Mouse (Mus musculus) hindbrain, embryonic 14.5 days (tissue): ENCODE results near the gene Rgl1. TPM values are rescaled to one million over a fixed set of nuclear protein-coding genes. Genes with fewer than 3 reads are reported as not detected.

Source experiments
- ATAC-seq: fragments of 200-750 bp; cut with Nextera tagmentation; 2 replicates; pipeline ENCODE4 v1.8.0; 2017; ENCODE audit warnings: moderate number of reproducible peaks, mild to moderate bottlenecking, moderate TSS enrichment, moderate library complexity; ENCODE audit not compliant: low FRiP score
- DNase-seq: peaks from one replicate; pipeline ENCODE4 v3.0.0-alpha.2; 2015; ENCODE audit warnings: low spot score
- H3K27ac ChIP-seq: fragments of 300-500 bp; sonication (generic); 2 replicates; pipeline ENCODE4 v1.5.1; 2014; ENCODE audit warnings: mild to moderate bottlenecking, moderate library complexity
- H3K27me3 ChIP-seq: fragments of 300-500 bp; sonication (generic); 2 replicates; pipeline ENCODE4 v1.6.1; 2014; ENCODE audit warnings: mild to moderate bottlenecking, low read length, mixed read lengths; ENCODE audit not compliant: control insufficient read depth, insufficient read depth
- H3K36me3 ChIP-seq: fragments of 300-500 bp; sonication (generic); replicated peaks from 2 replicates; pipeline ENCODE4 v1.6.1; 2014; ENCODE audit not compliant: control insufficient read depth, insufficient read depth
- H3K4me1 ChIP-seq: fragments of 300-500 bp; sonication (generic); replicated peaks from 2 replicates; pipeline ENCODE4 v1.6.1; 2014; ENCODE audit warnings: antibody characterized with exemption, low read length, mixed read lengths; ENCODE audit not compliant: control insufficient read depth, insufficient read depth
- H3K4me2 ChIP-seq: fragments of 300-500 bp; sonication (generic); replicated peaks from 2 replicates; pipeline ENCODE4 v1.6.1; 2014; ENCODE audit warnings: mild to moderate bottlenecking, moderate library complexity
- H3K4me3 ChIP-seq: fragments of 300-500 bp; sonication (generic); replicated peaks from 2 replicates; pipeline ENCODE4 v1.5.1; 2014; ENCODE audit warnings: mild to moderate bottlenecking, low read length
- H3K9ac ChIP-seq: fragments of 300-500 bp; sonication (generic); 2 replicates; pipeline ENCODE4 v1.6.1; 2014
- H3K9me3 ChIP-seq: fragments of 300-500 bp; sonication (generic); 2 replicates; pipeline ENCODE4 v1.6.1; 2016; ENCODE audit warnings: low read length; ENCODE audit not compliant: control insufficient read depth
- WGBS: fragments of 180-500 bp; shearing (Covaris S2); extraction: QIAGEN DNeasy Blood & Tissue Kit; methylation state at CpG from one replicate; pipeline ENCODE4 v1.1.7; 2014; 5-methylcytosine and 5-hydroxymethylcytosine counted together
- polyA plus RNA-seq: library from polyadenylated mRNA; unstranded; fragments of >200 nt; fragmentation: Nextera tagmentation; extraction: Ambion mirVana; gene quantifications from 2 replicates; pipeline ENCODE4 v1.2.1, GENCODE M21; 2014

Gene Rgl1
- polyA plus RNA-seq = 20.0 and 20.9 TPM in 2 replicates

DNA sequence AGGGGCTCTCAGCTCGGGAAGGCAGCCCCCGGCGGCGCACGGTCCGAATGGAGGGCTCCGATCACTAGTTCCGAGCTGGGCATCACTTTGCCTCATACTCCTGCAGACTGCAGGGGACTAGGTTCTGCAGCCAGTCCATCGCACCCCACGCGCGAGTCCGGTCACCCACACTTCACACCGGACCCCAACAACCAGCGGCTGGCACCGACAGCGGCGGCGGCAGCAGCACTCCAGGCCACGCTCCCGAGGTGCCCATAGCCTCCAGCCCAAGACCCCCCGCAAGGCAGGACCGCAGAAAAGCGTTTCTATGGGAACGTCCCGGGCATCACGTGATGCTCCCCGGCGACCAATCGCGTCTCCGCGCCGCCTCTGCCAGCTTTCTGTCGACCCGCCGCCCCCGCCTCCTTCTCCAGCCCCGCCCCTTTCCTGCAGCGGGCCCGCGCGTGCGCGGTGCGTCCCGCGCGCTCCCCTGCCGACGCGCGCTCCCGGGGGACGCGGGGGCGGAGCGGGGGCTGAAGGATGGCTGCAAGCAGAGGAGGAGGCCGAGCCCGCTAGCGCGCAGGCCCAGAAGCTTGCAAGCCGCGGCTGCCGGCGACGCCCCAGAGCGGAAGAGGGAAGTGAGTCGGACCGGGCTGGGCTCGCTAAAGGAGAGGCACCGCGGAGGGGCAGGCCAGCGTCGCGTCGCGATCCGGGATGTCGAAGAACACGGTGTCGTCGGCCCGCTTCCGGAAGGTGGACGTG lies at the start of gene Rgl1, which contains the start of gene Arpc5:
Gene Rgl1 (minus strand): TSS at position 320 of the 741 bp plus-strand sequence.
Gene Arpc5 (plus strand): TSS at position 511 of the 741 bp plus-strand sequence.
- Histone ChIP-seq H3K9me3 (no peaks in the 10 kb centered on the region), H3K4me1 (peaks cover 25% of the 10 kb centered on the region), H3K4me3 (peak within 1 kb of the TSS; percentile 94), H3K27me3 (no peaks in the 10 kb centered on the region), H3K27ac (peak within 1 kb of the TSS; percentile 89), H3K36me3 (peaks cover 22% of the 10 kb centered on the region), H3K9ac (peak within 1 kb of the TSS; percentile 90), H3K4me2 (peak within 1 kb of the TSS; percentile 79)
- peak; percentile 96 for DNase-seq
- peak; percentile 96 for ATAC-seq
- WGBS = under 1% methylated on average over 74 of the region's 86 CpGs

DNA sequence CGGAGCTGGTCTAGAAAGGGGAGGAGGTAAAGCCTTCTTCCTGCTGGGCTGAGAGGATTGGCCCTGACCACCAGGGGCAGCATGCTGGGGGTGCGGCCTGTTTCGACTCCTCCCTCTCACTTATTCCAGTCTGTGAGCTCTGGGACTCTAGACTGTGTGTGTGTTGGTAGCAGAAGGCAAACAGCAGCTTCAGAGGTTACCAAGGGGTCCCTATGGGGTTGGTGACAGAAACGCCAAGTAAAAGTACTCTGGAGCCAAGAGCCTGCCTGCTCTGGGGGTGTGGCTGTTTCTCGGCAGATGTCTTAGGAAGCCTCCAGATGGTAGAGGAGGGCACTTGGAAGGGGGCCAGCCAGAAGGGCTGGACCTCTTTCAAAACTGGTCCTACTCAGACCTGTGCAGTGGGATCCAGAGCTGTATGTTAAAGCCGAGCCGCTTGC lies 49.1 kb upstream of the Rgl1 start:
- no peaks in the 10 kb centered on the region for H3K36me3 ChIP-seq
- peak; percentile 84 for ATAC-seq
- DNase-seq = peak; percentile 71
- H3K4me2 ChIP-seq = no peak overlapping the region
- H3K27ac ChIP-seq = no peak overlapping the region
- no peaks in the 10 kb centered on the region for H3K27me3 ChIP-seq
- H3K9ac ChIP-seq = no peak overlapping the region
- H3K4me3 ChIP-seq = no peak overlapping the region
- peaks cover 25% of the 10 kb centered on the region for H3K4me1 ChIP-seq
- WGBS = 19% methylated on average over 6 of the region's 7 CpGs
- H3K9me3 ChIP-seq = no peaks in the 10 kb centered on the region

DNA sequence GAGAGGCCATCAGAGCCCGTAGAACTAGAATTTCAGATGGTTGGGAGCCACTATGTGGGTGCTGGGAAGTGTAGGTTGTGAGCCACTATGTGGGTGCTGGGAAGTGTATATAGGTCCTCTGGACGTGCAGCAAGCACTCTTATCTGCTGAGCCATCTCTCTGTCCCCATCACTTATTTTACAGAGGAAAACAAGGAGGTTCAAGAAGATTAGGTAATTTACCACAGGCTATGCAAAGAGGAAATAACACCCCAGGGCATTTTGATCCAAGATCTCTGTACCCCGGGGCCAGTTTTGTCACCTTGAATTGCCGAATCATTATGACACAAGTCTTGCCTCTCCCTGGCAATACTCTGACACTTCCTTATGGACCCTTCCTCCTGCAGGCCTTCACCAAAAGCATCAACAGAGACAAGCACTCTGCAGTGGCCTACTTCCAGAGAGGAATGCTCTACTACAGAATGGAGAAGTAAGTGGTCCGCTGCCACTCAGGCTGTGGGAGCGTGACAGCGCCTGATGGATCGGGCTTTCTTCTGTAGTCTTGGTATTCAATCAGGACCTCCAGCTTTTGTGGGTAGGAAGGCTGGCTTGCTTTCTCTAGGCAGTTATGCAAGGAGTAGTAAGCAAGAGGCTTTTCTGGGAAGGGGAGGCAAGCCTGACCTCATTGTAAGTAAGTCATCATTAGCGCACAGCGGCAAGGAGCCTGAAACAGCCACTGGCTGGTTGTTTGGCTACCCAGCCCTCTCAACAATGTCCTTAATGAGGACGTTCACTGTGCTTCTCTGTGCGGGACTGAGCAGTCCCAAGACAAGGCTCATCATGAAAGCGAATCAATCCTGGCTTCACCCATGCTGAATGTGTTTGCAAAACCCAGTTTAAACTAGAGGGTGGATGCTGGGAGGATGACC lies 44.6 kb upstream of the Rgl1 start:
- Histone ChIP-seq H3K9ac (no peak overlapping the region), H3K27me3 (no peaks in the 10 kb centered on the region), H3K27ac (no peak overlapping the region), H3K4me2 (no peak overlapping the region), H3K36me3 (no peaks in the 10 kb centered on the region), H3K9me3 (no peaks in the 10 kb centered on the region), H3K4me1 (peaks cover under 1% of the 10 kb centered on the region; the same call in 1 of the 2 replicates), H3K4me3 (no peak overlapping the region)
- ATAC-seq (no peak), DNase-seq (no peak)
- WGBS = 49% methylated on average over 13 of the region's 13 CpGs

DNA sequence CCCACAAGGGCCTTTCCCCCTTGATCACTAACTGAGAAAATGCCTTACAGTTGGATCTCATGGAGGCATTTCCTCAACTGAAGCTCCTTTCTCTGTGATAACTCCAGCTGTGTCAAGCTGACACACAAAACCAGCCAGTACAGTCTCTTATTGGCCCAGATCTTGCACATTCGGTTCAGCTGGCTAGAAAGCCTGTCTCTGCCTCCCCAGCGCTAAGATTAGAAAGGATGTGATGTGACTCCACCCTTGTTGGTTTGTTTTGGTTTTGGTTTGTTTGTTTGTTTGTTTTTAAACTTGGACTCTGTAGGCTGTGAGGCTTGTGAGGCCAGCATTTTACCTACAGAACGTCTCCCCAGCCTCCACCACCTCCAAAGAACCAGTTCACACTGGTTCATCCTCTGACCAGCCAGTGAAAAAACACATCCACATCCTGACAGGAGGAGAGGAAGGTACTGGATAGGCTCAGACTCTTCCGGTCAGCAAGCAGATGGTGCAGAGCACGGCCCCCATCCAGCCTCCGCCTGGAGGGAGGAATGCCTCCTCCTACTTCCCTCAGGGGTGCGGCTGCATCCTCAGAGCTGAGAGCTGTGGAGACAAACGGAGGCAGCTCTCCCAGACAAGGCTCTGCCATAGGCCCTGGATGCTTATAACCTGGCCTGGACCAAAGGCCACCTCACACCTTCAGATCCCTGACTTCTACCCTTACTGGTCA lies 43.5 kb upstream of the Rgl1 start:
- no peaks in the 10 kb centered on the region for H3K27me3 ChIP-seq
- H3K4me2 ChIP-seq = no peak overlapping the region
- no peaks in the 10 kb centered on the region for H3K9me3 ChIP-seq
- WGBS = 29% methylated on average over 8 of the region's 8 CpGs
- H3K4me3 ChIP-seq = no peak overlapping the region
- H3K4me1 ChIP-seq = no peaks in the 10 kb centered on the region
- no peaks in the 10 kb centered on the region for H3K36me3 ChIP-seq
- H3K27ac ChIP-seq = no peak overlapping the region
- no peak overlapping the region for H3K9ac ChIP-seq
- ATAC-seq (no peak), DNase-seq (no peak)

DNA sequence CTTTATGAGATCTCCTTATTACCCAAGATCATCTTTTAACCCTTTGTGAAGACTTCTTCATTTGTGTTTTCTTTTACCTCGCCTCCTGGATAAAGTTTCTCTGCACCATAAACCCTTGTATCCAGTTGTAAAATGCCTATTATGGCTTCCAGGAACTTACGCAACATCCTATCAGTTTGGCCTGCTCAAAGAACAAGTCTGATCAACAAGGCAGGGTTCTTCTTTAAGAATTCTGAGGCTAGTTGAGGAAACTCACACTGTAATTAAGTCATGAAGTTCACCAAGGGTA lies 42.2 kb upstream of the Rgl1 start:
- WGBS = 95% methylated on average over 2 of the region's 2 CpGs
- Histone ChIP-seq H3K27me3 (no peaks in the 10 kb centered on the region), H3K4me3 (no peak overlapping the region), H3K9me3 (no peaks in the 10 kb centered on the region), H3K4me1 (no peaks in the 10 kb centered on the region), H3K4me2 (no peak overlapping the region), H3K9ac (no peak overlapping the region), H3K36me3 (no peaks in the 10 kb centered on the region), H3K27ac (no peak overlapping the region)
- ATAC-seq (no peak), DNase-seq (no peak)

DNA sequence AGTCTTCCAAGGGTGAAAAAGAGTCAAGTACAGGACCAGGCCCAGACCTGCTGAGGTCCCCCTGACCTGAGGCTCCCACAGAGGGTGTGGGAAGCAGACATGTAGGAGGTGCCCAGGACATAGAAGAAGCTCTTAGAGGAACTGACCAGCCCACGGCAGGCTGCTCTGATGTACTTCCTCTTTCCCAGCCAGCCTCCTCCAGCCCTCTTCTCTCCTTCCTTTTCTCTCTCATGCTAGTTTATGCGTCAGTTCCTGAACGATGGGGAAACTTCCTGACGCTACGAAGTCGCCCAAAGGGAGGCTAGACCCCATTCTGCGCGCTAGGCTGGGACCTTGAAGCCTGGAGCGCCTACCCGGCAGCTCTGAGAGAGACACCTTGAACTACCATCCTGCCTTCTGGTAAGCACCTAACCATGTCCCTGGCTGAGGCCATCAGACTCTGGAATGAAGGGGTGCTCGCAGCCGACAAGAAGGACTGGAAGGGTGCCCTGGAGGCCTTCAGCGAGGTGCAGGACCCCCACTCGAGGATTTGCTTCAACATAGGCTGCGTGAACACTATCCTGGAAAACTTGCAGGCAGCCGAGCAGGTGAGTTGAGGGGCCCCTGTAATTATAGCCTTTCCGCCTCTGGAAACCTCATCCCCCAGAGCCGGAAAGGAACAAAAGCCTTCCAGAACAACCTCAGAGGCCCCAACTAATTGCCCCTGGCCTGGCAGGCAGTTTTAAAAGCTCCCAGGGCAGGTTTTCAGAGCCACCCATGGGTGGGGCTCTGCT lies 41.7 kb upstream of the Rgl1 start:
- no peak for ATAC-seq
- 85% methylated on average over 18 of the region's 18 CpGs for WGBS
- no peak for DNase-seq

DNA sequence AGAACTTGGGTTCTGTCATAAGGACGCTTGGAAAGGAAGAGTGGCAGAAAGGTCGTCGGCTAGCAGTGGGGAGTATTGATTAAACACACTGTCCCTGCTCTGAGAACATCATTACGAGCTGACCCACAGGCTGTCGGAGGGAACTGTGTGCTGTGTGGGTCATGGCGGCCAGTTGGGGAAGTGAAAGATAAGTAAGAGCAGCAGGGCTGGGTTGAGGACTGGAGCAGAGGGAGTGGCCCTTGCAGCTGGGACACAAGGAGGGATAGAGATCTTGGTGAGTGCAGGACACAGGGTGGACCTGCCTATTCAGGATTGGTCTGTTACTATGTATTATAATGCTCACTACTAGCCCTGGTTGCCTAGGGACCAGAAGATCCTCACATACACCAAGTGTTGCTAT lies 38.8 kb upstream of the Rgl1 start:
- Histone ChIP-seq H3K4me3 (no peak overlapping the region), H3K4me1 (peaks cover 5% of the 10 kb centered on the region; the same call in 1 of the 2 replicates), H3K9ac (no peak overlapping the region), H3K36me3 (no peaks in the 10 kb centered on the region), H3K4me2 (no peak overlapping the region), H3K27ac (no peak overlapping the region), H3K9me3 (no peaks in the 10 kb centered on the region), H3K27me3 (no peaks in the 10 kb centered on the region)
- ATAC-seq = no peak
- 86% methylated on average over 6 of the region's 6 CpGs for WGBS
- DNase-seq = no peak

More for the DNA sequence above, 41.7 kb upstream of the Rgl1 start:
- no peaks in the 10 kb centered on the region for H3K9me3 ChIP-seq
- H3K4me1 ChIP-seq = no peaks in the 10 kb centered on the region
- no peak overlapping the region for H3K9ac ChIP-seq
- no peaks in the 10 kb centered on the region for H3K36me3 ChIP-seq
- H3K27ac ChIP-seq = no peak overlapping the region
- no peak overlapping the region for H3K4me2 ChIP-seq
- H3K27me3 ChIP-seq = no peaks in the 10 kb centered on the region
- no peak overlapping the region for H3K4me3 ChIP-seq

DNA sequence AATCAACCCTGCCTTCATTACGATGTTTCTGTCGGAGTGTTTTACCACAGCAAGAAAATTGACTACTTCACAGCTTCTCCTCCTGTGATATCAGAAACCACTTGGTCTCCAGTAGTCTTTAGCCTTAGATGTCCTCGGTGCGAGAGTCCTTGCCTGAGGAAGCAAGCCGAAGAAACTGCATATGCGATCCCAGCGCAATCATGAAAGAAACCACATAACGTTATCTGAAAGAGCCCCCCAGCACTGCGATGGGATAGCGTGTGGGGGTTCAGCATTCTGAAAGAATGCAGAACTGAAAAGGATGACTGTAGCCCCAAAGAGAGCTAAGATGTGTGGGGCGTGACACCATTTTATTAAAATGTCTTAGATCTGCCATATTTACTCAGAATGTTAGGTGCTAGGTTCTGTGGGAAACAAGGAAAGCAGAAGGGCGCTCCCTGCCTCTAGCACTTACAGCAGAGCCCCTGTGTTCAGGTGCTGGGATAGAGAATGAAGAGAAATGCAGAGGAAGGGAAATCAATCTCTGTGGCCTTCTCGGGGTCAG lies 34.6 kb upstream of the Rgl1 start:
- Histone ChIP-seq H3K4me1 (peaks cover 5% of the 10 kb centered on the region; the same call in 1 of the 2 replicates), H3K36me3 (no peaks in the 10 kb centered on the region), H3K27ac (no peak overlapping the region), H3K27me3 (no peaks in the 10 kb centered on the region), H3K9ac (no peak overlapping the region), H3K4me3 (no peak overlapping the region), H3K9me3 (no peaks in the 10 kb centered on the region), H3K4me2 (no peak overlapping the region)
- DNase-seq (no peak), ATAC-seq (no peak)
- WGBS = 84% methylated on average over 13 of the region's 13 CpGs
